Mouse (Mus musculus) small intestine, adult 2 months (tissue): Measurements from ENCODE around the gene Lce3c.

Experiments used
- CTCF ChIP-seq: fragments of 200-500 bp; IDR thresholded peaks from 2 replicates; pipeline ENCODE4 v1.5.1; 2012; ENCODE audit warnings: low read depth, mild to moderate bottlenecking, control low read depth, inconsistent platforms, low read length, moderate library complexity, mixed read lengths; ENCODE audit not compliant: insufficient replicate concordance, insufficient read length; ENCODE audit errors: extremely low read depth
- POLR2A ChIP-seq: fragments of 200-500 bp; IDR thresholded peaks from 2 replicates; pipeline ENCODE4 v1.6.1; 2012; ENCODE audit warnings: low read depth, mild to moderate bottlenecking, control low read depth, inconsistent platforms, low read length, moderate library complexity

DNA sequence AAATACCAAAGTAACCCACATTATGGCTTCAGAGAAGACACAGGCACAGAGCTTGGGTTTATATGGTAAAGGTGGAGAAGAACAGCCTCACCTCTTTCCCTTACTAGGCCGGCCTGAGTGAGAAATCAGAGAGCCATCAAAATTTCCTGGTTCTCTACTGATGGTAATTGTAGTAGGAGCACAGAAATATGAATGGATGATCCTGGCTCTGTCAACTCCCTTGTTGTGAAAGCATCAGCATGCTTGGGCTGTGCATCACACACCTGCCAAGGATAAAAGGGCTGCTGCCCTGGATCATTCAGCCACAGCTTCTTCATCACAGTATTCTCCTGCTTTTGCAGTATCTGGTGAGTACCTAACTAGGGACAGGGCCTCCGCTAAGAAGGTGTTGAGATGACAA, 22.5 kb downstream of the Lce3c start, which contains the start of gene Lce3e:
- TF ChIP-seq CTCF (no peak), POLR2A (no peak)
